Mouse (Mus musculus) heart, embryonic 11.5 days (tissue): ENCODE data around the gene Gm28998. TPM values are rescaled to one million over a fixed set of nuclear protein-coding genes. Genes with fewer than 3 reads are reported as not detected.
"Not testable (repeated sequence)": the region's sequence is repeated elsewhere in the genome, so short reads cannot be mapped to it uniquely, and the experiment has no call there.

Experiments used
- ATAC-seq: fragments of 200-750 bp; cut with Nextera tagmentation; replicated peaks from 2 replicates; pipeline ENCODE4 v1.8.0; 2017; ENCODE audit warnings: moderate library complexity; ENCODE audit not compliant: insufficient number of reproducible peaks, low FRiP score, low TSS enrichment
- H3K27ac ChIP-seq: fragments of 300-500 bp; sonication (generic); 2 replicates; pipeline ENCODE4 v1.5.1; 2014; ENCODE audit warnings: mild to moderate bottlenecking, low read depth, low read length
- H3K27me3 ChIP-seq: fragments of 300-500 bp; sonication (generic); 2 replicates; pipeline ENCODE4 v1.6.1; 2014; ENCODE audit warnings: mild to moderate bottlenecking, low read length, mixed read lengths; ENCODE audit not compliant: control insufficient read depth, insufficient read depth
- H3K36me3 ChIP-seq: fragments of 300-500 bp; sonication (generic); 2 replicates; pipeline ENCODE4 v1.6.1; 2014; ENCODE audit warnings: mild to moderate bottlenecking, low read length, moderate library complexity, mixed read lengths; ENCODE audit not compliant: control insufficient read depth, insufficient read depth
- H3K4me1 ChIP-seq: fragments of 300-500 bp; sonication (generic); 2 replicates; pipeline ENCODE4 v1.6.1; 2014; ENCODE audit warnings: low read length; ENCODE audit not compliant: control insufficient read depth, insufficient read depth
- H3K4me2 ChIP-seq: fragments of 300-500 bp; sonication (generic); 2 replicates; pipeline ENCODE4 v1.6.1; 2014; ENCODE audit warnings: mild to moderate bottlenecking, moderate library complexity
- H3K4me3 ChIP-seq: fragments of 300-500 bp; sonication (generic); 2 replicates; pipeline ENCODE4 v1.5.1; 2014; ENCODE audit warnings: low read depth, low read length
- H3K9ac ChIP-seq: fragments of 300-500 bp; sonication (generic); 2 replicates; pipeline ENCODE4 v1.6.1; 2014; ENCODE audit warnings: mild to moderate bottlenecking, low read depth, low read length, moderate library complexity
- H3K9me3 ChIP-seq: fragments of 300-500 bp; sonication (generic); replicated peaks from 2 replicates; pipeline ENCODE4 v1.6.1; 2016; ENCODE audit warnings: low read length; ENCODE audit not compliant: control insufficient read depth
- WGBS: fragments of 180-500 bp; shearing (Covaris S2); extraction: QIAGEN DNeasy Blood & Tissue Kit; methylation state at CpG from one replicate; pipeline ENCODE4 v1.1.7; 2014; ENCODE audit not compliant: insufficient replicate concordance; 5-methylcytosine and 5-hydroxymethylcytosine counted together
- polyA plus RNA-seq: library from polyadenylated mRNA; unstranded; fragments of >200 nt; fragmentation: Nextera tagmentation; extraction: Ambion mirVana; gene quantifications from 2 replicates; pipeline ENCODE4 v1.2.1, GENCODE M21; 2014

Gm28998 gene
- not detected in 2 replicates for polyA plus RNA-seq

- not testable (repeated sequence) for ATAC-seq, H3K4me2 ChIP-seq, H3K36me3 ChIP-seq, H3K4me3 ChIP-seq, H3K27ac ChIP-seq, H3K4me1 ChIP-seq, H3K9ac ChIP-seq, H3K9me3 ChIP-seq, H3K27me3 ChIP-seq
- WGBS = no CpG with 5 or more reads among the region's 8 CpGs
Measured at GRCm38 (mm10) chrY:7253487-7253886, at the start of gene Gm28998. TSS of gene Gm28998 (plus strand) at chrY:7253787.

Other genes with a start within 250 kb of the Gm28998 start
- gene Gm21244, start 84.5 kb upstream of the Gm28998 start, polyA plus RNA-seq = not detected in 2 replicates
- not detected in 2 replicates for gene Gm21788, start 151.2 kb downstream of the Gm28998 start, polyA plus RNA-seq